In the genomic region with DNA sequence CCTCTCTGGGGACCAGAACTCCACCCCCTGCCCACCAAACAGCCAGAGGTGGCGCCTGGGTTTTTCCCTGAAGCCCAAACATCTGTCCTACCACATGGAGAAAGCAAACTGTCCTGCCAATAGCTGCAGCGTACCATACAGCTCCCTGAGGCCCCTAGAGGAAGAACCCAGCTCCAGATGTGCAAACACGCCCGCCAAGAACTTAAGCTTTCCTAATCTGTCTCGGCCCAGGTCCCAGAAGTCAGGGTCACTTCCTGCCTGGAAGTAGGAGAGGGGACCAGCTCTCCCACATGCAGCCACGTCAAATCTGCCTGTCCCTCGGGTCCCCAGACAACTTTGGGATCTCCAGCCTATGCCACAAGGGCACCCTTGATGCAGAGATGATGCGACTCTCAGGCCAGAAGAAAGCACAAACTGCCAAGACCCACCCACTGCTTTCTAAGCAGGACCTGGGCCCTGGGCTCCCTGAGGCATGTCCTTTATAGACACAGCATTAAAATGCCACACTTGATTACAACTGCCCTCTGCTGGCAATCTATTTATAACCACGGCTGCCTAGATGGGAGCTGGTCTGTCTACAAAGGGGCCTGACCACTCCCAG, we compare ENCODE assay signal across 8 mouse cellular contexts. TPM values are rescaled to one million over a fixed set of nuclear protein-coding genes. Genes with fewer than 3 reads are reported as not detected.
DNase-seq lines count a peak whose midpoint lies in the region; ATAC-seq and TF ChIP-seq lines count a peak whose summit lies in the region.

No protein-coding gene starts in this region.

- peak; percentile 63 to 67 for DNase-seq in cerebellum, postnatal 10 days
- no peak for DNase-seq in cerebellum, adult 8-10 months
- peak; percentile 65 for DNase-seq in embryo, embryonic 11 days
- DNase-seq in heart, postnatal 0 days (ENCODE audit: low spot score): peak; percentile 78
- DNase-seq in kidney, postnatal 4 days: peak; percentile 71 to 79
- no peak for DNase-seq in left cerebral cortex, adult 18-20 months (ENCODE audit: low spot score in 2 of 2)
- DNase-seq in left cerebral cortex, adult 11 months (ENCODE audit: low spot score): no peak

- no peak overlapping the region for H3K4me3 ChIP-seq in heart, postnatal 0 days (ENCODE audit: low read depth, low read length)
- no peak overlapping the region for H3K4me3 ChIP-seq in midbrain, embryonic 15.5 days

- 0 out of 2 replicates have a peak, but pooled peaks cover 7% of the 10 kb centered on the region for H3K27me3 ChIP-seq in heart, postnatal 0 days (ENCODE audit: control insufficient read depth, insufficient read depth, low read length)
- peaks cover 34% of the 10 kb centered on the region for H3K27me3 ChIP-seq in midbrain, embryonic 15.5 days (replicated peaks)

- WGBS in heart, postnatal 0 days: 12% methylated on average over 9 of the region's 9 CpGs
- 33% methylated on average over 9 of the region's 9 CpGs for WGBS in midbrain, embryonic 15.5 days

- ATAC-seq in heart, postnatal 0 days (ENCODE audit: insufficient read depth, low read depth): peak; percentile 53
- no peak for ATAC-seq in midbrain, embryonic 15.5 days (replicated peaks)

- peak overlapping the region; percentile 81 for H3K27ac ChIP-seq in heart, postnatal 0 days (ENCODE audit: low read depth)
- H3K27ac ChIP-seq in midbrain, embryonic 15.5 days: peak overlapping the region; percentile 66; the same call in 1 of the 2 replicates

- TF ChIP-seq CTCF in heart, postnatal 0 days (IDR thresholded peaks at IDR 0.05; ENCODE audit: low read depth): peak; percentile 57

- H3K4me1 ChIP-seq in heart, postnatal 0 days (ENCODE audit: control insufficient read depth, insufficient read depth): peaks cover 73% of the 10 kb centered on the region
- H3K4me1 ChIP-seq in midbrain, embryonic 15.5 days: peaks cover 25% of the 10 kb centered on the region

- TF ChIP-seq EP300 in heart, postnatal 0 days (IDR thresholded peaks at IDR 0.05; ENCODE audit: low read depth): no peak

- no peak overlapping the region for H3K4me2 ChIP-seq in heart, postnatal 0 days (ENCODE audit: low read depth, low read length)
- no peak overlapping the region for H3K4me2 ChIP-seq in midbrain, embryonic 15.5 days

- no peaks in the 10 kb centered on the region for H3K36me3 ChIP-seq in heart, postnatal 0 days (replicated peaks; ENCODE audit: control insufficient read depth, insufficient read depth, low read length)
- no peaks in the 10 kb centered on the region for H3K36me3 ChIP-seq in midbrain, embryonic 15.5 days (replicated peaks)

- no peaks in the 10 kb centered on the region for H3K9me3 ChIP-seq in heart, postnatal 0 days (replicated peaks; ENCODE audit: control insufficient read depth, low read length)
- H3K9me3 ChIP-seq in midbrain, embryonic 15.5 days: no peaks in the 10 kb centered on the region

- 0 out of 2 replicates have a peak overlapping the region, but pooled peaks have one; percentile 14 for H3K9ac ChIP-seq in heart, postnatal 0 days (replicated peaks; ENCODE audit: low read depth, low read length)
- H3K9ac ChIP-seq in midbrain, embryonic 15.5 days: no peak overlapping the region

RNA-seq across cellular contexts. Expression of a gene that starts 1.5 kb away (rescaled TPM):
- 50.8 and 56.4 TPM in 2 replicates for total RNA-seq in heart, postnatal 0 days (2014; rRNA removed; ENCODE audit: low replicate concordance)
- 5.0 TPM in 2 replicates for polyA plus RNA-seq in heart, postnatal 0 days (2015; fragmentation: Nextera tagmentation; extraction: Ambion mirVana)
- 15.6 and 16.6 TPM in 2 replicates for polyA plus RNA-seq in midbrain, embryonic 15.5 days (2015; fragmentation: Nextera tagmentation; extraction: Ambion mirVana)
- 10 to 100 TPM; 26.8 to 33.4 TPM for total RNA-seq in left cerebral cortex, adult 18-20 months (2021)

RNA-seq across cellular contexts. Expression of a gene that starts 18.9 kb away (rescaled TPM):
- not detected in 2 replicates for total RNA-seq in heart, postnatal 0 days (2014; rRNA removed; ENCODE audit: low replicate concordance)
- polyA plus RNA-seq in heart, postnatal 0 days (2015; fragmentation: Nextera tagmentation; extraction: Ambion mirVana): not detected in 2 replicates
- polyA plus RNA-seq in midbrain, embryonic 15.5 days (2015; fragmentation: Nextera tagmentation; extraction: Ambion mirVana): 0.67 and 0.69 TPM in 2 replicates
- not detected for total RNA-seq in left cerebral cortex, adult 18-20 months (2021)

RNA-seq across cellular contexts. Expression of a gene that starts 24.5 kb away (rescaled TPM):
- 26.1 and 38.0 TPM in 2 replicates for total RNA-seq in heart, postnatal 0 days (2014; rRNA removed; ENCODE audit: low replicate concordance)
- 12.7 and 15.0 TPM in 2 replicates for polyA plus RNA-seq in heart, postnatal 0 days (2015; fragmentation: Nextera tagmentation; extraction: Ambion mirVana)
- polyA plus RNA-seq in midbrain, embryonic 15.5 days (2015; fragmentation: Nextera tagmentation; extraction: Ambion mirVana): 20.4 and 24.5 TPM in 2 replicates
- 10 to 100 TPM; 49.8 to 58.4 TPM for total RNA-seq in left cerebral cortex, adult 18-20 months (2021)

RNA-seq across cellular contexts. Expression of a gene that starts 46.2 kb away (rescaled TPM):
- total RNA-seq in heart, postnatal 0 days (2014; rRNA removed; ENCODE audit: low replicate concordance): 171 and 226 TPM in 2 replicates
- 109 and 115 TPM in 2 replicates for polyA plus RNA-seq in heart, postnatal 0 days (2015; fragmentation: Nextera tagmentation; extraction: Ambion mirVana)
- polyA plus RNA-seq in midbrain, embryonic 15.5 days (2015; fragmentation: Nextera tagmentation; extraction: Ambion mirVana): 8.0 and 8.6 TPM in 2 replicates
- 10 to 100 TPM; 18.9 to 20.8 TPM for total RNA-seq in left cerebral cortex, adult 18-20 months (2021)

RNA-seq across cellular contexts. Expression of a gene that starts 53.0 kb away (rescaled TPM):
- 118 and 122 TPM in 2 replicates for total RNA-seq in heart, postnatal 0 days (2014; rRNA removed; ENCODE audit: low replicate concordance)
- 224 and 235 TPM in 2 replicates for polyA plus RNA-seq in heart, postnatal 0 days (2015; fragmentation: Nextera tagmentation; extraction: Ambion mirVana)
- 127 and 133 TPM in 2 replicates for polyA plus RNA-seq in midbrain, embryonic 15.5 days (2015; fragmentation: Nextera tagmentation; extraction: Ambion mirVana)
- total RNA-seq in left cerebral cortex, adult 18-20 months (2021): 100 to 1,000 TPM; 162 to 191 TPM

Comparison
In these comparisons a context has a peak if more than half of its experiments do, and no peak if none do; other contexts are left out.
1. DNase-seq: peak in cerebellum, postnatal 10 days (2 of 2), embryo, embryonic 11 days (single experiment), heart, postnatal 0 days (single experiment) and kidney, postnatal 4 days (2 of 2); none in cerebellum, adult 8-10 months (single experiment), left cerebral cortex, adult 18-20 months (0 of 2) and left cerebral cortex, adult 11 months (single experiment).